Mouse (Mus musculus): Measurements from ENCODE around the gene Tmem198. TPM values are rescaled to one million over a fixed set of nuclear protein-coding genes. Genes with fewer than 3 reads are reported as not detected.

The Tmem198 gene
- polyA plus RNA-seq, 1 experiment from 2014 or later = 0.35 TPM

- H3K4me1 ChIP-seq = peaks cover 43% of the 10 kb centered on the region
- H3K4me3 ChIP-seq = peak overlapping the region; percentile 88
- peaks cover 22% of the 10 kb centered on the region for H3K36me3 ChIP-seq
- 24% methylated on average over 13 of the region's 13 CpGs for WGBS
- H3K27ac ChIP-seq = no peak overlapping the region
- H3K27me3 ChIP-seq (ENCODE audit: low read depth, poor library complexity, severe bottlenecking) = peaks cover 74% of the 10 kb centered on the region
- DNase-seq (ENCODE audit: low spot score) = no peak
- no peaks in the 10 kb centered on the region for H3K9me3 ChIP-seq (replicated peaks)
These were observed 704 bp downstream of the Tmem198 start for GRCm38 (mm10) chr1:75480036-75480435.

GRCm38 (mm10) chr1:75480735-75481134, 1.4 kb downstream of the Tmem198 start:
- no peak overlapping the region for H3K27ac ChIP-seq
- peaks cover 74% of the 10 kb centered on the region for H3K27me3 ChIP-seq (ENCODE audit: low read depth, poor library complexity, severe bottlenecking)
- H3K4me3 ChIP-seq = no peak overlapping the region
- H3K36me3 ChIP-seq = peaks cover 15% of the 10 kb centered on the region
- WGBS = 85% methylated on average over 7 of the region's 7 CpGs
- H3K4me1 ChIP-seq = peaks cover 43% of the 10 kb centered on the region
- H3K9me3 ChIP-seq (replicated peaks) = no peaks in the 10 kb centered on the region
- DNase-seq (ENCODE audit: low spot score) = no peak

GRCm38 (mm10) chr1:75486561-75486960, 7.2 kb downstream of the Tmem198 start:
- no peak for DNase-seq (ENCODE audit: low spot score)
- Histone ChIP-seq H3K36me3 (peaks cover 24% of the 10 kb centered on the region), H3K27ac (no peak overlapping the region), H3K4me3 (peak overlapping the region; percentile 65), H3K27me3 (ENCODE audit: low read depth, poor library complexity, severe bottlenecking) (peaks cover 97% of the 10 kb centered on the region), H3K4me1 (peaks cover 27% of the 10 kb centered on the region), H3K9me3 (replicated peaks) (no peaks in the 10 kb centered on the region)
- WGBS = 7% methylated on average over 24 of the region's 24 CpGs

- peaks cover 27% of the 10 kb centered on the region for H3K4me1 ChIP-seq
- WGBS = 0% methylated on average over 13 of the region's 13 CpGs
- H3K27ac ChIP-seq = no peak overlapping the region
- no peaks in the 10 kb centered on the region for H3K9me3 ChIP-seq (replicated peaks)
- peaks cover 29% of the 10 kb centered on the region for H3K36me3 ChIP-seq
- DNase-seq (ENCODE audit: low spot score) = no peak
- peaks cover 97% of the 10 kb centered on the region for H3K27me3 ChIP-seq (ENCODE audit: low read depth, poor library complexity, severe bottlenecking)
- peak overlapping the region; percentile 65 for H3K4me3 ChIP-seq
These were observed 7.7 kb downstream of the Tmem198 start for GRCm38 (mm10) chr1:75487040-75487404.

GRCm38 (mm10) chr1:75487405-75488161, 8.3 kb downstream of the Tmem198 start:
- Histone ChIP-seq H3K27me3 (ENCODE audit: low read depth, poor library complexity, severe bottlenecking) (peaks cover 97% of the 10 kb centered on the region), H3K36me3 (peaks cover 34% of the 10 kb centered on the region), H3K4me3 (peak overlapping the region; percentile 65), H3K27ac (peak overlapping the region; percentile 33; the same call in 1 of the 2 replicates), H3K4me1 (peaks cover 26% of the 10 kb centered on the region), H3K9me3 (replicated peaks) (no peaks in the 10 kb centered on the region)
- under 1% methylated on average over 62 of the region's 62 CpGs for WGBS
- DNase-seq (ENCODE audit: low spot score) = peak; percentile 85

- H3K36me3 ChIP-seq = peaks cover 48% of the 10 kb centered on the region
- no peak overlapping the region for H3K27ac ChIP-seq
- 83% methylated on average over 34 of the region's 34 CpGs for WGBS
- H3K27me3 ChIP-seq (ENCODE audit: low read depth, poor library complexity, severe bottlenecking) = peaks cover 81% of the 10 kb centered on the region
- no peak for DNase-seq (ENCODE audit: low spot score)
- no peaks in the 10 kb centered on the region for H3K9me3 ChIP-seq (replicated peaks)
- no peak overlapping the region for H3K4me3 ChIP-seq
- peaks cover 30% of the 10 kb centered on the region for H3K4me1 ChIP-seq
These were observed 11.6 kb downstream of the Tmem198 start for GRCm38 (mm10) chr1:75490785-75491551.

GRCm38 (mm10) chr1:75492579-75493170, 13.3 kb downstream of the Tmem198 start:
- no peak overlapping the region for H3K27ac ChIP-seq
- DNase-seq (ENCODE audit: low spot score) = no peak
- peaks cover 23% of the 10 kb centered on the region for H3K4me1 ChIP-seq
- 38% methylated on average over 24 of the region's 24 CpGs for WGBS
- no peak overlapping the region for H3K4me3 ChIP-seq
- peaks cover 64% of the 10 kb centered on the region for H3K27me3 ChIP-seq (ENCODE audit: low read depth, poor library complexity, severe bottlenecking)
- peaks cover 65% of the 10 kb centered on the region for H3K36me3 ChIP-seq
- no peaks in the 10 kb centered on the region for H3K9me3 ChIP-seq (replicated peaks)

- Histone ChIP-seq H3K4me1 (peaks cover 18% of the 10 kb centered on the region), H3K4me3 (no peak overlapping the region), H3K36me3 (peaks cover 79% of the 10 kb centered on the region), H3K27ac (no peak overlapping the region), H3K27me3 (ENCODE audit: low read depth, poor library complexity, severe bottlenecking) (peaks cover 43% of the 10 kb centered on the region), H3K9me3 (replicated peaks) (no peaks in the 10 kb centered on the region)
- DNase-seq (ENCODE audit: low spot score) = peak; percentile 75
- 45% methylated on average over 12 of the region's 12 CpGs for WGBS
These were observed 15.7 kb downstream of the Tmem198 start for GRCm38 (mm10) chr1:75494878-75495548.

- Histone ChIP-seq H3K4me3 (no peak overlapping the region), H3K36me3 (peaks cover 85% of the 10 kb centered on the region), H3K27me3 (ENCODE audit: low read depth, poor library complexity, severe bottlenecking) (peaks cover 5% of the 10 kb centered on the region), H3K4me1 (peaks cover 18% of the 10 kb centered on the region), H3K9me3 (replicated peaks) (no peaks in the 10 kb centered on the region), H3K27ac (no peak overlapping the region)
- WGBS = 90% methylated on average over 4 of the region's 4 CpGs
- DNase-seq (ENCODE audit: low spot score) = no peak
These were observed 19.6 kb downstream of the Tmem198 start for GRCm38 (mm10) chr1:75498897-75499296.

GRCm38 (mm10) chr1:75499441-75499840, 20.1 kb downstream of the Tmem198 start:
- Histone ChIP-seq H3K4me1 (peaks cover 24% of the 10 kb centered on the region), H3K36me3 (peaks cover 86% of the 10 kb centered on the region), H3K9me3 (replicated peaks) (no peaks in the 10 kb centered on the region), H3K4me3 (no peak overlapping the region), H3K27ac (no peak overlapping the region), H3K27me3 (ENCODE audit: low read depth, poor library complexity, severe bottlenecking) (peaks cover 4% of the 10 kb centered on the region)
- 88% methylated on average over 7 of the region's 7 CpGs for WGBS
- DNase-seq (ENCODE audit: low spot score) = no peak

- H3K27me3 ChIP-seq (ENCODE audit: low read depth, poor library complexity, severe bottlenecking) = no peaks in the 10 kb centered on the region; the same call in 1 of the 2 replicates
- peaks cover 36% of the 10 kb centered on the region for H3K4me1 ChIP-seq
- no peaks in the 10 kb centered on the region for H3K9me3 ChIP-seq (replicated peaks)
- DNase-seq (ENCODE audit: low spot score) = no peak
- H3K4me3 ChIP-seq = no peak overlapping the region
- H3K27ac ChIP-seq = no peak overlapping the region
- peaks cover 71% of the 10 kb centered on the region for H3K36me3 ChIP-seq
- 97% methylated on average over 9 of the region's 9 CpGs for WGBS
These were observed 22.6 kb downstream of the Tmem198 start for GRCm38 (mm10) chr1:75501905-75502304.

- no peak for DNase-seq (ENCODE audit: low spot score)
- H3K4me1 ChIP-seq = peaks cover 46% of the 10 kb centered on the region
- H3K9me3 ChIP-seq (replicated peaks) = no peaks in the 10 kb centered on the region
- peaks cover 59% of the 10 kb centered on the region for H3K36me3 ChIP-seq
- no peak overlapping the region for H3K27ac ChIP-seq
- H3K4me3 ChIP-seq = peak overlapping the region; percentile 95; the same call in 1 of the 2 replicates
- 82% methylated on average over 25 of the region's 25 CpGs for whole genome bisulfite sequencing
- H3K27me3 ChIP-seq (ENCODE audit: low read depth, poor library complexity, severe bottlenecking) = 0 out of 2 replicates have a peak, but pooled peaks cover 9% of the 10 kb centered on the region
These were observed 23.8 kb downstream of the Tmem198 start for GRCm38 (mm10) chr1:75502945-75503650.
